Mouse (Mus musculus): ENCODE data around the gene Cep41.

The Cep41 gene

GRCm38 (mm10) chr6:30624763-30625162 is 68.8 kb downstream of the Cep41 start:
- DNase-seq (ENCODE audit: low spot score in 2 of 2), result no peak

GRCm38 (mm10) chr6:30621986-30622389 is 71.6 kb downstream of the Cep41 start:
- no peak for DNase-seq (ENCODE audit: low spot score in 2 of 2)

- DNase-seq (ENCODE audit: low spot score in 2 of 2), result no peak
Measured at GRCm38 (mm10) chr6:30620994-30621393, 72.6 kb downstream of the Cep41 start.

- DNase-seq (ENCODE audit: low spot score in 2 of 2), result no peak
Measured at GRCm38 (mm10) chr6:30620591-30620990, 73.0 kb downstream of the Cep41 start.

- no peak for DNase-seq (ENCODE audit: low spot score in 2 of 2)
Measured at GRCm38 (mm10) chr6:30619606-30620005, 73.9 kb downstream of the Cep41 start.

- no peak for DNase-seq (ENCODE audit: low spot score in 2 of 2)
Measured at GRCm38 (mm10) chr6:30618735-30619134, 74.8 kb downstream of the Cep41 start.

GRCm38 (mm10) chr6:30617959-30618590 is 75.5 kb downstream of the Cep41 start:
- peak; percentile 45 to 61 for DNase-seq (ENCODE audit: low spot score in 2 of 2)

GRCm38 (mm10) chr6:30617020-30617958 is 76.3 kb downstream of the Cep41 start:
- no peak for DNase-seq (ENCODE audit: low spot score in 2 of 2)

- no peak for DNase-seq (ENCODE audit: low spot score in 2 of 2)
Measured at GRCm38 (mm10) chr6:30616491-30616941, 77.0 kb downstream of the Cep41 start.

GRCm38 (mm10) chr6:30615741-30616140 is 77.8 kb downstream of the Cep41 start:
- no peak for DNase-seq (ENCODE audit: low spot score in 2 of 2)

- DNase-seq (ENCODE audit: low spot score in 2 of 2), result no peak
Measured at GRCm38 (mm10) chr6:30614251-30614650, 79.3 kb downstream of the Cep41 start.

GRCm38 (mm10) chr6:30611212-30611611 is 82.3 kb downstream of the Cep41 start:
- no peak for DNase-seq (ENCODE audit: low spot score in 2 of 2)

- DNase-seq (ENCODE audit: low spot score in 2 of 2), result no peak
Measured at GRCm38 (mm10) chr6:30610710-30611109, 82.8 kb downstream of the Cep41 start, which contains the start of gene Cpa5. TSS of gene Cpa5 (plus strand) at chr6:30611010.

GRCm38 (mm10) chr6:30605672-30606071 is 87.9 kb downstream of the Cep41 start:
- no peak for DNase-seq (ENCODE audit: low spot score in 2 of 2)

- no peak for DNase-seq (ENCODE audit: low spot score in 2 of 2)
Measured at GRCm38 (mm10) chr6:30605111-30605510, 88.4 kb downstream of the Cep41 start.

GRCm38 (mm10) chr6:30604342-30604867 is 89.1 kb downstream of the Cep41 start:
- no peak for DNase-seq (ENCODE audit: low spot score in 2 of 2)

Data from frontal cortex, postnatal 36 days (tissue).